Mouse (Mus musculus): Measurements from ENCODE around the gene Pitpnm2. TPM values are rescaled to one million over a fixed set of nuclear protein-coding genes. Genes with fewer than 3 reads are reported as not detected.
A peak's percentile ranks its signal among the peaks of the same experiment; 100 is the strongest.

Pitpnm2 gene
- total RNA-seq, 2 experiments from 2014 or later, result 16.7 to 17.6 TPM

DNA sequence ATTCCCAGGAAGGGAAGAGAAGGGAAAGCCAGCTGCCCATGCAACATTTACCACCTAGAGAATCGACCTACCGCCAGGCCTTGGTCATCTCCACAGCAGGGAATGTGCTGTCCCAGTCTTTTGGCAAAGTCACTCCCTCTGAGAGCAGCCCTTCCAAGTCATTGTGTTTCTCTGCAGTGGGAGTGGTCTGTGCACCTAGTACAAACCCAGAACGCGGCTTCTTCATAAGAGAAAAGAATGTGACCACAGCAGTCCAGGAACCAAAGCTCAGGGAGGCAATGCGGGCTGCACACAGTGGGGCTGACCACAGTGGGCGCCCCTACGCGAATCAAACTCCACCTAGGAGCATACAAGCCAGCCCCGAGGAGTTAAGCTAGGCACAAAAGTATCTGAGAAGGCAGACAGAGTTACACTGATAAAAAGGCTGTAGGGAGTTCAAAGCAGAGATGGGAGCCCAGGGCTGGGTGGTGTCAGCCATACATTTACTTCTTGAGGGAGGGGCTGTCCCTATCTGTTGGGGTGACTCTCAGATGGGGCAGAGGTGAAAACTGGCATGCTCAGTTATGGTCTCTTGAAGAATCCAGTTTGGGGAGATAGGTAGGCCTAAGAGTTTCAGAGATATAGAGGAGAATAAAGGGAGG, 1.5 kb downstream of the Pitpnm2 start:
- peak; percentile 28 for DNase-seq

DNA sequence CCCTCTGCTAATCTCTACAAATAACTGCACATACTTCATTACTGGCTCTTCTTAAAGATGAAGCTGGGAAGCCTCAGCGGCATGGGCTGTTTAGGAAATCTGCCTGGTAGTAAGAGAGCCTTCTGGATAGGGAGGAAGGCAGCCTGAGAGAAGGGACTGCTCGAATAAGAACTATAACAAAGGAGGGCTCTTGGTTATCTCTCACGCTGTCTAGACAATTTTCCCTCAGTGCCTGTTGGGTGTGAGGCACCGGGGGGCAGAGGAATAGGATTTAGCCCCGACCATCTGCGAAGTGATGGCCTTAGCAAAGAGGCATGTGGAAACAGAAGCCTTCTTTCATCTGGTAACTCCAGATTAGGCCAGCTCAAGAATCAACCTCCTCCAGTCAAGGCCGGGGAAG, 2.3 kb downstream of the Pitpnm2 start:
- no peak for DNase-seq

DNA sequence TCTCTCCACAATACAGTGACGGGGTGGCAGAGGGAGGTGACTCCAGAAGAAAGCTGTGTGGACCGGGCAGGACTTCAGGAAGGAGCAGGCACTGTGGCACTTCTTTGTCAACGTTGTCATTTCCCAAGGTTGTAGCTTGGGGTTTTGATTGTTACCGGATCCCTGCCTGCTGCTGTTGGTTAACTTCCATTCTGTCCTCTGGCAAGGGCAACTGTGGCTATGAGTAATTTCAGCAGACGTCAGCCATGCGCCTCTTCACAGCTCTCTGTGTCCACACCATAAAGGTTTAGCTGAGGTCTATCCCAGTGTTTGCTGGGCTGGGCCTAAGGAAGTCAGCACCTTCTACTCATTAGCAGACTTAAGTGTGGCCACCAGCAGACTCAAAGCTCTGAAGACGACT, 4.7 kb downstream of the Pitpnm2 start:
- no peak for DNase-seq

DNA sequence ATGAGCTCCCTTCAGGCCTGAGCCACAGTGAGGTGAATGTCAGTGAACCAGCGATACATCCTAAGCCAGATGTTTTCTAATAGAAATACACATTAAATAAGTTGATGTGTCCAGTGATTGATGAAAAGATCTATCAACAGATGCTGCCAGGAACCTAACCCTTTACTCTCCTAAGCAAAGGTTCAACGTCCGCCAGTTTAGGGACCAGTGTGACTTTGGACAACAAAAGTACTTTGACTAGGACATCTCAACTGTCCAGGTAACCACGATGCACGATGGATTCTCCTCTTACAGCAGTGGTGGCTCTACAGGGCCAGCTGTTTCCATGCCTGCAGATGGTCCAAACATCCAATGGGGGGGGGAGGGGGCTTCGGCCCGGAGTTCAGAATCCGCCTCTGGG, 5.1 kb downstream of the Pitpnm2 start:
- no peak for DNase-seq

DNA sequence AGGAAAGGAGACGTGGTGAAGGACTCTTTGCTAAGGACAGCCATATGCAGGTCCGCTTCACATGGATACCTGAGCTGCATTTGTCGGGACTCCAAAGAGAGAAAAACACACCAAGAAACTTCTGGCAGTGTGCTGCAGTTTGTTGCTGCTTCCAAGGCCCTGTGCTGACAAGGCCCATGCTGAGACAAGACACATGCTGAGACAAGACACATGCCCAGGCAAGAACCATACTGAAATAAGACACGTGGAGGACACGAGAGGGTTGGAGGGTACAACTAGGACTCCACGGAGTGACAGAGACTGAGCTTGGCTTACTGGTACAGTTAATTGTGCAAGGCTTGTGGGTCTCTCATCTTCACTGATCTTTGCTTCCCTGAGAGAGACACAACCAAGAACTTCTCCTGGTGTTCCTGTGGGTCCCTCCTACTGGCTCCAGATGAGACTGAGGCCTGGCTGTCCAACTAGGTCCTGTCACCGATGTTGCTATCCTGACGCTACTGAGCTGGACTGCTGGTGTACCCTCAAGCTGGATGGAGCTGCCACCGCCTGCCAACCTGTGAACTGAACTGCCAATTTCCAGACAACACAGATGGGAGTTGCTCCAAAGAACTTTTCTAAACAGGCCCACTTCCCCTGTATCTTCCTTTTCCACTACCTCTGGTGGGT, 6.2 kb downstream of the Pitpnm2 start:
- DNase-seq, result no peak

DNA sequence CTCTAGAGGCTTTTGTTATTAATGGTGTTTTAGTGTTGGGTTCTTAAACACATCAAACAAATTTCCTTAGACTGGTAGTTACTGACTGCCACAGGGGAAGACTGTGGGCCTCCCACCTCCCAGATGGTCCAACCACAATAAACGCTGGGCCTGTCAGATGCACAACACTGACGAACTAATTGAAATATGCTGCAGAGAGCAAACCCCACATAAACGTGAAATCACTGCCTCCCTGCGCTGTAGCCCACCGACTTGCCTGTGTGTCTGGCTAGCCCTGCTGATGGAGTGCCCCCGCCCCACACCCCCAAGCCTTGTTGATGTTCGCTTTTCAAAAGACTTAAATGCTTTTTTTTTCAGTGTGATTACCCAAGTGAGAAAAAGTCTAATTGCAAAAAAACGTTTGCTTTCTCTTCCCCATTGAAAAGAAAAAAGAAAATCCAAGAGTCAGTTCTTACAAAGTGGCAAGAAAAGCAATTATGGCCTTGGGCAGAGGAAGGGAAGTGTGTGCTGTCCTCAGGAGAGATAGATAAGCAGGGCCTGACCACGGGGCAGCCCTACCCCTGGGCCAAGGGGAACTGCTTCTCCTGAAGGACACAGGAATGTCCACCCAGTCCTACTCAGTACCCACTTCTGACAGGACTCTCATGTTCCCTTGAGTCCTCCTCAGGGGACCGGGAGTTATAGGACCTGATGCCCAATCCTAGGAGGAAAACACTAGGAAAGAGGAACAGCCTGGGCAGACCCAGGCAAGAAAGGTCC, 7.7 kb downstream of the Pitpnm2 start:
- no peak for DNase-seq

DNA sequence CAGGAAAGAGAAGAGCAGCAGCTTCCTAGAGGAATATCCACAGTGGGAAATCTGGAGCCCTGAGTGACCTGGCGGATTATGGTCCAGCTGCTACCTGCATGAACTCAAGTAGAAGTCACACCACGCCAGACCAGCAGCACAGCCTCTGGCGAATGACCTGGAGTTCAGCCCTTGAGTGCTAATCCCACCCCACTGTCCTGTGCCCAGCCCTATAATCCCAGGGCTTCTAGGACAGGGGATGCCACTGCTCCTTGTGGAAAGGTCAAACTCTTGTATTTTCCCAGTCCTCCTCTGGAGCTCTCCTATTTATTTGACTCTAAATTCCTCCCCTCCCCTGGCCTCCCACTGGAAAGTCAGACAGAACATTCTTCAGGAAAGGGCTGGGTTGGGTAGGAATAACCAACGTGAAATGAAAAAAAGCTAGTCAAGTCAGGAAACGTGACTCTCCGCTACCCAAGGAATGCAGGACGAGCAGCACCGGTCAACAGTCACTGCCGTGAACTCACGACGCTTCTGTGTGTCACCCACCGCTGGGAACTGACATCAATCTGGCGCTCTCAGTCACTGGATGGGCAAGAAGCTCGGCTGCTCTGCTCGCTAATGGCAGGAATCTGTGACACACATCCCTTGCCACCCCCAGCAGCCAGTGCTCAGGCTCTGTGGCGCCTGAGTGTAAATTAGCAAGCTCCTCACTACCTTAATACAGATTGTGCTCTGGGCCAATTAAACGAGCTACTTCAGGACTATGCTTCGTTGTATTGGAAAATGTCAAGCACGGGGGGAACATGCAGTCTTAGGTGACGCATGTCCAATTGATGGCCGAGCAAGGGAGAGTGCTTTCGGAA, 8.5 kb downstream of the Pitpnm2 start:
- DNase-seq, result no peak

DNA sequence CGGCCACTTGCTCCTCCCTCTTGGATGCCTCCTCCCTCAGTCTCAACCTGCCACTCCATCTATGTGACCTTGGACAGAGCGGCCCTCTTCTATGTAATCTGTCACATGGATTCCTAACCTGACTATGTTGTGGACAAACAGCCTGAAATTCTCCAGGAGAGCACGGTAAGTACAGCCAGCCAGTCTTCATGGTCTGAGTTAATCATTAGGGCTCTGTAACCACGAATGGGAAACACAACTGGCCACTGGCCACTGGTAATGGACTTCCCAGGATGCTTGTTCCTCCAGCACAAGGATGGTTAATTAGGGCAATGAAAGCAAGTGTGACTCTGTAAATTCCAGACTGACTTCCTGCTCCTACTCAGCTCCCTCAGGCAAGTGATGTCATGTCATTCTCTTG, 13.4 kb downstream of the Pitpnm2 start:
- no peak for DNase-seq

DNA sequence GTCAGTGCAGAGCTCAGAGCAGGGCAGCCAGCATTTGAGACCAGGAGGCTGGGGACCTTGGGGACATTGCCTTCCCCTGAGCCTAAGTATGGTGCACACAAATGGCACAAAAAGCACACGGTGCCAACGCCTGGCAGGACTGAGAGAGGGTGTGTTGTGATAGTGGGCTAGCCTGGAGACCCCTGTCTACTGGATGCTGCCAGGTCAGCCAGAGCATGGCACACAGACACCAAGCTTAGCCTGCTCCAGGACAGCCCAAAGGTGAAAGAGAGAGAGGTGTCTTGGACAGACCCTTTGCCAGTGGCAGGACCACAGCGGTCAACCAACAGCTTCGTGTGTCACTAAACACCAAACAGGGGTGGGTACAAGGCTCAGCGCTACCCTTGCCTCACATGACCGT, 14.8 kb downstream of the Pitpnm2 start:
- DNase-seq, result no peak

DNA sequence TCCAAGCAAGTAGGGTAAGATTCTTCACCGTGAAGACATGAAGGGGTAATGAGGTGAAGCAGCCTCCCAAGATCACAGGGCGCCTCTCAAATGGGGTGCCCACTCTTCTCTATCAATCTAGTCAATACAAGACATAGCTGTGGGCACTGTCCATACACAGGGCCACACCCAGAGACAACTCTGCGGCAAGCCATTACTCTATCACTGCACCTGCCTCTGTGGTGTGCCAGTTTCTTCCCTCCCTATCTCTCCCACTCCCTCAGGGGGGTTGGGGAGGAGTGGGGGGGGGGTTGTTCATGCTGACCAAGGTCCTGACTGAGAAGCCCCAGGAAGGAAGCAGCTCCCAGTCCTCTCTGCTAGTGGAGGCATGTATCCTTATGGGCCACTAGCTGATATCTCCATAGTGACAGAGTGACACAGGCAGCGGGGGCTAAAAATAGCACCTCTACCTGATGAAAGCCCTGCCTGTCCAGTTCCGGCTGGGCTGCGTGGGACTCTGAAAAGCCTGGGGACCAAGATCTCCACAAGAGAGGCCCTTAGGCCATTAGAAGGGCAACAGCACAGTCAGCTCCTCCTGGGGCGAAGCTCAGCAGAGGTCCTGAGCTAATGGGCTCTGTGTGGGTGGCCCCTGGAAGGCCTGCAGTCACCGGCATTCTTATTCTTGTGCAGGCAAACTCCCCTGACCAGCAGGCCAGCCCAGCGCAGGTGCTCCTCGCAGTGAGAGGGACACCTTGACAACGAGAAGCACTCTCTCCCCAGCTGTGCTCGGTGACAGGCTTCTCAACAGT, 15.5 kb downstream of the Pitpnm2 start:
- DNase-seq, result no peak

DNA sequence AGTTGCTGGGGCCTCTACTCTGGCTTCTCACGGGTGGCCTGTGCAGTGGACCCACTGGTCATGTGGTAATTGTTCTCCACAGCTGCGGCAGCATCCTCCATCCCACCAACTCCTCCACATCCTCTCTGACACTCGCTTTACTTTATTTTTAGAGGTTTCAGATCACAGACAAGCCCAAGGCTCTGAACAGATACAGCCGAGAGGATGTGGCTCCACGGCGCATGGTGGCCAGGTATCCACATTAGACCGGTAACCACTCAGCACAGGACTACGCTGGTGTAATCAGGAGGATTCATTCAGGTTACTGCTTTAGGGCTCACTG, 16.5 kb downstream of the Pitpnm2 start:
- no peak for DNase-seq

DNA sequence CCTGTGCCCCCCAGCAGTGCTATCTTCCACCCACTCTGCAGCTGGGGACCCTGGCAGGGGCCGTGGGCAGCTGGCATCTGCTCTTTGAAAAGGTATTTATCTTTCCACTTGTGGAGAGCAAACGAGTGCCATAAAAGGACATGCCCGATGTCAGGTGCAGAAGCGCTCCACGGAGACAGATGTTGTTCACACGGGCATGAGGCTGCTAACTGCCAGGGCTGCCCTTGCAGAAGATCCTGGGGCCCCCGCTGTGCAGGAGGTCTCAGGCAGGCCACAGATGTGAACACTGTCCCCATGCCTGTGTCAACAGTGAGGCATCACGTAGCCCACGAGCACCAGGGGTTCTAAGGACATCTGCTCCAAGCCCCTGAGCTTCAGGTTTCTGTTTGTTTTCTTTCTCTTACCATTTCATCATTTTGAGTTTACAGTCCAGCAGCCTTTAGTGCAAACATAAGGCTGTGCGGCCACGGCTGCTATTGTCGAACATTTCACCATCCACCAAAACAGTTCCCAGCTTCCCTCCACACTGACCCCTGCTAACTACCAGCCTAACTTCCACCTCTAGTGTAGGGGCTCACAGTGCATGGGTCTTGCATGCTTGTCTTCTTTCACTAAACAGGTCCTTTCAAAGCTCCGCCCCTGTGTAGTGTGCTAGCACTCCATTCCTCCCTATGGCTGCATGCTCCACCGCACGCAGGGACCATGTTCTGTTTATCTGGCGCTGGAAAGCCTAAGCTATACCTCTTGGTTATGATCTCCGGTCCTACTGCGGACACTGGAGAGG, 17.0 kb downstream of the Pitpnm2 start:
- no peak for DNase-seq

DNA sequence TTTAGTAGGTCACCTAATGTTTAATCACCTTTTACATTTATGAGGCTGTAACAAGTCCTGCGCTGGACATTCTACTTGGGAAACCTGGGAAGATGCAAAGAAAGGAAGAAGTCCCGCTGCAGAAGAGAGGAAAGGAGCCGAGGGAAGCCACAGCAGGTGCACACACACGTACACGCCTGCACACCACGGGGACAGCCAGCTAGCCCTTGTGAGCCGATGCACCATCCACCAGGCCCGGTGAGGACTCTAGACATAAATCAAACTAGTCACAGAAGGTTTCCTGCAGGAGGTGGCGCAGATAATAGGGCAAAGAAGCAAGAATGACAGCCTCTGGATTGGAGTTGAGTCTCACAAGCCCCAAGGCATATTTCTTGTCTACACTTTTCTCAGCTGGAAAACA, 19.1 kb downstream of the Pitpnm2 start:
- DNase-seq, result no peak

DNA sequence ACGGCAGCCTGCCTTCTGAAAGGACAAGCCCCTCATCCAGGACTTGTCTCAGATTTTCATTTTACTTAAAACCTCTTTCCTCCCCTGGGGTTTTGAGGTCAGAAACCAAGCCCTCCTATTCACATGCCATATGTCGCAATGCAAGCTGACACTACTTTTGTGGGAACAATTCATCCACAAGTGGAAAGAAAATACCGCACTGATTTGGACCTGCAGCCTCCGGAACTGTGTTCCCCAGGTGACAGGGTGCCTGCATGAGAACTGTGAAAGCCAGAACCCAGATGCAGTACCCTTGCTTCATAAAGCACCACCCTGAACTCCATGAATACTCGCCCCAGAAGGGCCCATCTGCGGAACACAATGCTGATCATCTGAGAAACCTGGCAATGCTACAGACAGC, 22.4 kb downstream of the Pitpnm2 start:
- no peak for DNase-seq

DNA sequence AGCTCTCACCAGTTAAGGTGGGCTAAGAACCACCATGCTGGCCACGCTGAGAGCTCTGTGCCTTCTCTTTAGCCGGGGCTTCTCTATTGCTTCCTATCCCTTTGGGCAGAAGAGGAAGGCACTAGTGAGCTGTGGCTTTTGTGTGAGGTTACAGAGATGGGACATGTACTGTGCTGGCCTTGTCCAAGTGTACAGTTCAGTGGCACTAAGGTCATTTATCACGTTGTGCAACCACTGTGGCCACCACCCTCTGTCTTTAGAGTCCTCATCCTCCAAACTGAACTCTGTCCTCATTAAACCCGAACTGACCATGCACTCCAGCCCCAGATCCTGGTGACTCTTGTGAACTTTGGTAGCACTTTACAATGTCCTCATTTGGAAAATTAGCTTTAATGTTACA, 23.1 kb downstream of the Pitpnm2 start:
- DNase-seq, result no peak

DNA sequence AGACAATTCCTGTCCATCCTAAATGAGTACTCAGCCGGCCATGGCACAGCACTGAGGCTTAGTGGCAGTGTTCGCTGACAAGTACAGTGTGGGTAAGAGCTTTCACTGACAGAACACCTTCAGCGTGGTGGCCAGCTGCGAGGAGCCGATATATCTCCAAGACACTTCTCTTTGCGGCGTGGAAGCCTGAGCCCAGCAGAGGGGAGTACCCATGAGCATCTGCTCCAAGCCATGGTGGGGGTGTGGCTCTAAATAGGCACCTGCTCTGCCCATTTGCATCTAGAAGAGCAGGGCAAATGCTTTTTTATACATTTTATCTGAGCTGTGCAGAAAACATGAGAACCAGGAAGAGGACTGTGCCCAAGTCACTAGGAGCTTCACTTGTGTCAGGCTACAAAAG, 23.7 kb downstream of the Pitpnm2 start:
- DNase-seq, result no peak

DNA sequence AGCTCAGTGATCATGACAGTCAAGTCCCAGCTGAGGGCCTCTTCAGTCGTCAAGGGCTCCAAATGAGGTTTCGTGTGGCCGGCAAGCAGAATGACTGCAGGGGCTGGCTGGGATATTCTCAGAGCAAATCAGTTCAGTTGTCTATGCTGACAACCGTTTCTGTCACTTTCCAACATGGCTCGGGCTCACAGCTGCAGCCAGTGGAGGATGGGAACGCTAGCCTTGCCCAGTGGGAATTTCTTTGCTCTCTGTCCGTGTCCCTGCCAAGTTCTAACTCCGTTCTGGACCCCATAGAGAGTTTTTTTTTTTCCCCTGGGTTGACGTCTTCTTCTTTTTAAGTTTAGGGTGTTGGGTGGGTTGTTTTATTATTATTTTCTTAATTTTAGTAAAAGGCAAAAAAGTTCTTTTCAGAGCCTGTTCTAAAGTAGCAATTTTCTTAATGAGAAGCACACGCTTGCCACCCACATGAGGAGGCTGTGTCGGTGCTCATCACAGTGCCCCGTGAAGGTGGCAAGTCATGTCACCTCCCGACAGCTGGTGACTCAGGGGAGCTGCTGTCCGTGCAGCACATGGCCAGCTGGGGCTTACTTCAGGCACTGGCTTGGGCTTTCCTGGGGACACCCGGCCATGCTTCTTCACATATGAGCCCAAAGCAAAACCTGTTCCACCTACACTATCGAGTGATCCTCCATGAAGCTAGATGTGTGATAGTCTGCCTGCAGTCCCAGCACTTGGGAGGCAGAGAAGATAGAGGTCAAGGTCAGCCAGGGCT, 25.1 kb downstream of the Pitpnm2 start:
- peak; percentile 55 for DNase-seq

DNA sequence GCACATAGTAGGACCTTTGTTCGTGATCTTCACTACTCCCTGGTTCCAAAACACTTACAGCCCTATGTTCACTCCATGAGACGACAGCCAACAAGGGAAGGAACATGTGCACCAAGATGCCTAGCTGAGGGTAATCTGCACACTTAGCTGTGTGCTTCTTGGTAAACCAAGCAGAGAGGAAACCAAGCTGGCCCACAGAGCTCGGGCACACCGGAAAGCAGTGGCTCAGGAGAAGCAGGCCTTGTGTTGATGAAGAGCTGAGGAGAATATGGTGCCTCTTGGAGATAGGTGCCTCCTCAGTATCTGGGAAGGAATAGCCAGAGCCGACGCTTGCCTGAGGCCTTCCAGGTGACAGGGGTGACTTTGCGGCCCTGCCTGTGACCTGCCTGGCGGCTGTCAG, 26.0 kb downstream of the Pitpnm2 start:
- no peak for DNase-seq

DNA sequence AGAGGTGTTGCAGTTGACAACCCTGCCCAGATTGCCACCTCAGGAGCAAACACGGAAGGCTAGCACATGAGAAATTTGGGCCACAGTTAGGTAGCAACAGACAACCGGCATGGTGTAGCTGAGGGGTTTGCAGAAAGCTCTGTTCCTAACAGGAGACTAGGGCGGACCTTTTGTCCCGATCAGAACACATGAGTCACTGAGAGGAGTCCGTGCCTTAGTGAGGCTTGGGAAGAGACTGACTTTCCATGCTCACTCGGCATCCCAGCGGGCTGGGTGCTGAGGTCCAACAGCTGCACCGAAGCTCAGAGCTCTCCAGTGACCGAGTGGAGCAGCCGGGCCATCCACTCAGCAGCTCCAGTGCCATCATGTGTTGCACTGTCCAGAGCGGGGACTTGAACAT, 26.9 kb downstream of the Pitpnm2 start:
- DNase-seq, result peak; percentile 63

DNA sequence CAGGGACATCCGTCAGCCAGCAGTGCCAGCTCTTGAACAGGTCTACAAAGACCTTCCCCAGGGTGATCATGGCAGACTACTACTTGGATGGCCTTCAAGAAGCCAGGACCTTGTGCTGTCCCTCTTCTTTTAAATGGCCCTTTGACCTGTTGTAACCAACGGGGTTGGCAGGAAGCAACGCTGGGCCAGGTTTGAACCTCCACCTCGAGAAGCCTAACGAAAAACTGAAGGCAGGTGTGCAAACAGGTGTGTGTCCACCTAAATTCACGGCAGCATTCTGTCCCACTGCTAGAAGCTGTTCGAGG, 27.9 kb downstream of the Pitpnm2 start:
- no peak for DNase-seq
